Mouse (Mus musculus) liver, embryonic 11.5 days (tissue): ENCODE measurements around the gene A230050P20Rik. TPM values are rescaled to one million over a fixed set of nuclear protein-coding genes. Genes with fewer than 3 reads are reported as not detected.
A peak's percentile ranks its signal among the peaks of the same experiment; 100 is the strongest.

Source experiments
- ATAC-seq: fragments of 200-750 bp; cut with Nextera tagmentation; replicated peaks from 2 replicates; pipeline ENCODE4 v1.8.0; 2017; ENCODE audit warnings: moderate number of reproducible peaks, mild to moderate bottlenecking, moderate TSS enrichment, moderate library complexity; ENCODE audit not compliant: low FRiP score
- DNase-seq: peaks from one replicate; pipeline ENCODE4 v3.0.0-alpha.2; 2017; ENCODE audit warnings: low spot score
- H3K27ac ChIP-seq: fragments of 300-500 bp; sonication (generic); 2 replicates; pipeline ENCODE4 v1.5.1; 2014; ENCODE audit warnings: mild to moderate bottlenecking, low read depth, low read length, control low read depth
- H3K27me3 ChIP-seq: fragments of 300-500 bp; sonication (generic); replicated peaks from 2 replicates; pipeline ENCODE4 v1.6.1; 2014; ENCODE audit warnings: low read length, mixed read lengths; ENCODE audit not compliant: control insufficient read depth, insufficient read depth
- H3K36me3 ChIP-seq: fragments of 300-500 bp; sonication (generic); 2 replicates; pipeline ENCODE4 v1.6.1; 2014; ENCODE audit warnings: mild to moderate bottlenecking, low read length, moderate library complexity, mixed read lengths; ENCODE audit not compliant: control insufficient read depth, insufficient read depth
- H3K4me1 ChIP-seq: fragments of 300-500 bp; sonication (generic); replicated peaks from 2 replicates; pipeline ENCODE4 v1.6.1; 2014; ENCODE audit warnings: low read length, mixed read lengths; ENCODE audit not compliant: control insufficient read depth, insufficient read depth
- H3K4me2 ChIP-seq: fragments of 300-500 bp; sonication (generic); 2 replicates; pipeline ENCODE4 v1.6.1; 2014; ENCODE audit warnings: mild to moderate bottlenecking, control low read depth, moderate library complexity
- H3K4me3 ChIP-seq: fragments of 300-500 bp; sonication (generic); 2 replicates; pipeline ENCODE4 v1.5.1; 2014; ENCODE audit warnings: low read depth, low read length, control low read depth
- H3K9ac ChIP-seq: fragments of 300-500 bp; sonication (generic); 2 replicates; pipeline ENCODE4 v1.6.1; 2014; ENCODE audit warnings: low read depth, low read length, control low read depth
- H3K9me3 ChIP-seq: fragments of 300-500 bp; sonication (generic); 2 replicates; pipeline ENCODE4 v1.6.1; 2016; ENCODE audit warnings: low read length, inconsistent platforms, mixed read lengths; ENCODE audit not compliant: control insufficient read depth
- WGBS: fragments of 180-500 bp; shearing (Covaris S2); extraction: QIAGEN DNeasy Blood & Tissue Kit; methylation state at CpG from one replicate; pipeline ENCODE4 v1.1.7; 2014; 5-methylcytosine and 5-hydroxymethylcytosine counted together
- polyA plus RNA-seq: library from polyadenylated mRNA; unstranded; fragments of >200 nt; fragmentation: Nextera tagmentation; extraction: Ambion mirVana; gene quantifications from 2 replicates; pipeline ENCODE4 v1.2.1, GENCODE M21; 2014

A230050P20Rik gene
- polyA plus RNA-seq, 1 experiment from 2014 or later: 8.8 TPM

- 53% methylated on average over 29 of the region's 29 CpGs for WGBS
Observed at GRCm38 (mm10) chr9:20889185-20890141, 21.0 kb downstream of the A230050P20Rik start.

GRCm38 (mm10) chr9:20890411-20890810 is 22.0 kb downstream of the A230050P20Rik start:
- peaks cover 60% of the 10 kb centered on the region for H3K36me3 ChIP-seq
- H3K27ac ChIP-seq: peak overlapping the region; percentile 95
- H3K4me2 ChIP-seq: peak overlapping the region; percentile 76
- WGBS: 89% methylated on average over 5 of the region's 5 CpGs
- DNase-seq (no peak), ATAC-seq (no peak)
- H3K4me3 ChIP-seq: peak overlapping the region; percentile 67; the same call in 1 of the 2 replicates
- peak overlapping the region; percentile 93; the same call in 1 of the 2 replicates for H3K9ac ChIP-seq
- no peaks in the 10 kb centered on the region for H3K9me3 ChIP-seq
- peaks cover 16% of the 10 kb centered on the region for H3K4me1 ChIP-seq
- H3K27me3 ChIP-seq: no peaks in the 10 kb centered on the region

More at GRCm38 (mm10) chr9:20889185-20890141, 21.0 kb downstream of the A230050P20Rik start:
- ATAC-seq (peak; percentile 76), DNase-seq (no peak)
- peaks cover 16% of the 10 kb centered on the region for H3K4me1 ChIP-seq
- H3K4me2 ChIP-seq: peak overlapping the region; percentile 76
- peaks cover 50% of the 10 kb centered on the region for H3K36me3 ChIP-seq
- peak overlapping the region; percentile 93 for H3K9ac ChIP-seq
- H3K27me3 ChIP-seq: no peaks in the 10 kb centered on the region
- H3K4me3 ChIP-seq: peak overlapping the region; percentile 67
- peak overlapping the region; percentile 95 for H3K27ac ChIP-seq
- no peaks in the 10 kb centered on the region for H3K9me3 ChIP-seq

GRCm38 (mm10) chr9:20891339-20892103 is 23.1 kb downstream of the A230050P20Rik start:
- WGBS: 77% methylated on average over 26 of the region's 26 CpGs

GRCm38 (mm10) chr9:20892104-20892653 is 23.7 kb downstream of the A230050P20Rik start:
- WGBS: 56% methylated on average over 5 of the region's 5 CpGs
- peaks cover 22% of the 10 kb centered on the region for H3K4me1 ChIP-seq
- H3K9ac ChIP-seq: peak overlapping the region; percentile 34; the same call in 1 of the 2 replicates

More at GRCm38 (mm10) chr9:20891339-20892103, 23.1 kb downstream of the A230050P20Rik start:
- no peaks in the 10 kb centered on the region for H3K9me3 ChIP-seq
- no peak for DNase-seq
- peak overlapping the region; percentile 62 for H3K27ac ChIP-seq
- no peaks in the 10 kb centered on the region for H3K27me3 ChIP-seq
- ATAC-seq: no peak
- H3K36me3 ChIP-seq: peaks cover 70% of the 10 kb centered on the region
- H3K4me3 ChIP-seq: peak overlapping the region; percentile 67; the same call in 1 of the 2 replicates
- H3K4me2 ChIP-seq: no peak overlapping the region
- peaks cover 16% of the 10 kb centered on the region for H3K4me1 ChIP-seq
- peak overlapping the region; percentile 93; the same call in 1 of the 2 replicates for H3K9ac ChIP-seq

GRCm38 (mm10) chr9:20893069-20893468 is 24.6 kb downstream of the A230050P20Rik start:
- Histone ChIP-seq H3K27me3 (no peaks in the 10 kb centered on the region), H3K4me1 (peaks cover 27% of the 10 kb centered on the region), H3K4me3 (0 out of 2 replicates have a peak overlapping the region, but pooled peaks have one; percentile 7), H3K4me2 (no peak overlapping the region), H3K9ac (no peak overlapping the region), H3K9me3 (no peaks in the 10 kb centered on the region), H3K36me3 (peaks cover 72% of the 10 kb centered on the region), H3K27ac (0 out of 2 replicates have a peak overlapping the region, but pooled peaks have one; percentile 0)
- DNase-seq (no peak), ATAC-seq (no peak)
- WGBS: 59% methylated on average over 5 of the region's 5 CpGs

More at GRCm38 (mm10) chr9:20892104-20892653, 23.7 kb downstream of the A230050P20Rik start:
- H3K9me3 ChIP-seq: no peaks in the 10 kb centered on the region
- H3K27ac ChIP-seq: peak overlapping the region; percentile 62
- peak; percentile 62 for DNase-seq
- no peak overlapping the region for H3K4me2 ChIP-seq
- ATAC-seq: no peak
- H3K4me3 ChIP-seq: peak overlapping the region; percentile 17; the same call in 1 of the 2 replicates
- no peaks in the 10 kb centered on the region for H3K27me3 ChIP-seq
- H3K36me3 ChIP-seq: peaks cover 72% of the 10 kb centered on the region

GRCm38 (mm10) chr9:20893590-20894343 is 25.3 kb downstream of the A230050P20Rik start:
- H3K4me2 ChIP-seq: no peak overlapping the region
- 82% methylated on average over 13 of the region's 13 CpGs for WGBS
- H3K4me1 ChIP-seq: peaks cover 27% of the 10 kb centered on the region
- H3K9ac ChIP-seq: no peak overlapping the region
- 0 out of 2 replicates have a peak overlapping the region, but pooled peaks have one; percentile 7 for H3K4me3 ChIP-seq
- DNase-seq (no peak), ATAC-seq (no peak)
- no peaks in the 10 kb centered on the region for H3K27me3 ChIP-seq
- peaks cover 72% of the 10 kb centered on the region for H3K36me3 ChIP-seq
- no peaks in the 10 kb centered on the region for H3K9me3 ChIP-seq
- H3K27ac ChIP-seq: 0 out of 2 replicates have a peak overlapping the region, but pooled peaks have one; percentile 38

- Histone ChIP-seq H3K9ac (no peak overlapping the region), H3K36me3 (peaks cover 69% of the 10 kb centered on the region), H3K4me3 (no peak overlapping the region), H3K4me1 (peaks cover 21% of the 10 kb centered on the region), H3K4me2 (no peak overlapping the region), H3K27me3 (no peaks in the 10 kb centered on the region), H3K27ac (0 out of 2 replicates have a peak overlapping the region, but pooled peaks have one; percentile 38), H3K9me3 (no peaks in the 10 kb centered on the region)
- ATAC-seq (no peak), DNase-seq (no peak)
- WGBS: 90% methylated on average over 15 of the region's 15 CpGs
Observed at GRCm38 (mm10) chr9:20894629-20895028, 26.2 kb downstream of the A230050P20Rik start.
